Mouse (Mus musculus): ENCODE results near the gene Ckb. TPM values are rescaled to one million over a fixed set of nuclear protein-coding genes. Genes with fewer than 3 reads are reported as not detected.
A peak's percentile ranks its signal among the peaks of the same experiment; 100 is the strongest.

The Ckb gene
- polyA plus RNA-seq, 1 experiment = 13.2 TPM

DNA sequence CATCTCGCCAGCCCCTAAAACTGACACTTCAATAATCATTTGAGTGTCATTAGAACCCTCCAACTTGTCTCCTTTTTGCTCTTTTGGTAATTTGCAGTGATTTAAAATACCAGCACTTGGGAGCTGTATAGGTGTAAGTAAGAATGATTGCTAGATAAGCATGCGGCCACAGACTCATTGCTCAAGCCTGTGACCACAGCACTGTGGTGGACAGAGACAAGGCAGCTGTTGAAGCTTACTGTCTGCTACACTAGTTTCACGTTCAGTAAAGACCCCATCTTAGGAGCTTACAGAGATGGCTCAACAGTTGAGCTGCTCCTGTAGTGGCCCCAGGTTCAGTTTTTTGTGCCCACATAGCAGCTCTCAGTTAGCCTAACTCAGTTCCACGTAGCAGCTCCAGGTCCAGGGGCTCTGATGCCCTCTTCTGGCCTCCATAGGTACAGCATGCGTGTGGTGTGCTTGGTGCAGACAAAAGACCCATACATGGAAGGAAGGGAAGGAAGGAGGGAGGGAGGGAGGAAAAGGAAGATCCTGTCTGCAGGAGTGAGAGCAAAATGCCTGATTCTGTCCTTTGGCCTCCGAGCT is 24.0 kb downstream of the Ckb start:
- Histone ChIP-seq H3K27me3 (ENCODE audit: control insufficient read depth, insufficient read depth, low read length) (no peaks in the 10 kb centered on the region), H3K4me3 (ENCODE audit: control insufficient read depth, low read depth, low read length) (no peak overlapping the region), H3K36me3 (ENCODE audit: control insufficient read depth, insufficient read depth, low read length) (no peaks in the 10 kb centered on the region; the same call in none of the 2 replicates), H3K4me1 (ENCODE audit: control insufficient read depth, insufficient read depth, low read length) (no peaks in the 10 kb centered on the region), H3K27ac (ENCODE audit: control insufficient read depth, insufficient read depth, low read depth, low read length) (no peak overlapping the region)
- peak; percentile 64; the same call in 1 of the 2 replicates for TF ChIP-seq CTCF (IDR thresholded peaks at IDR 0.05; ENCODE audit: control insufficient read depth, insufficient read depth, insufficient replicate concordance, low read depth, low read length)
- no peak for TF ChIP-seq POLR2A (IDR thresholded peaks at IDR 0.05; ENCODE audit: control insufficient read depth, low read depth, low read length)

Other genes with a start within 250 kb of the Ckb start
- gene Tnfaip2, start 229.9 kb downstream of the Ckb start, polyA plus RNA-seq (2012; rRNA removed) = 77.2 and 89.7 TPM in 2 replicates
- gene Gm266, start 186.5 kb downstream of the Ckb start, polyA plus RNA-seq (2012; rRNA removed) = 1.7 and 1.8 TPM in 2 replicates
- gene Eif5, start 134.3 kb downstream of the Ckb start, polyA plus RNA-seq (2012; rRNA removed) = 280 and 283 TPM in 2 replicates
- gene Mark3, start 97.8 kb downstream of the Ckb start, polyA plus RNA-seq (2012; rRNA removed) = 17.0 and 21.4 TPM in 2 replicates
- gene Trmt61a, start 5.8 kb upstream of the Ckb start, polyA plus RNA-seq (2012; rRNA removed) = 11.0 and 11.9 TPM in 2 replicates
- gene Bag5, start 40.9 kb upstream of the Ckb start, polyA plus RNA-seq (2012; rRNA removed) = 747 and 947 TPM in 2 replicates
- 39.9 and 47.5 TPM in 2 replicates for gene Apopt1, start 40.9 kb upstream of the Ckb start, polyA plus RNA-seq (2012; rRNA removed)
- 9.6 and 11.1 TPM in 2 replicates for gene Klc1, start 86.5 kb upstream of the Ckb start, polyA plus RNA-seq (2012; rRNA removed)
- 7.6 and 8.7 TPM in 2 replicates for gene Xrcc3, start 141.5 kb upstream of the Ckb start, polyA plus RNA-seq (2012; rRNA removed)
- gene Zfyve21, start 141.8 kb upstream of the Ckb start, polyA plus RNA-seq (2012; rRNA removed) = 22.6 and 23.8 TPM in 2 replicates
- gene Ppp1r13b, start 235.8 kb upstream of the Ckb start, polyA plus RNA-seq (2012; rRNA removed) = 17.1 and 19.1 TPM in 2 replicates

Measured in testis, adult 2 months (tissue).